Mouse (Mus musculus) liver, adult 2 months (tissue): ENCODE data around the gene Ces4a.

ENCODE experiments used
- CTCF ChIP-seq: fragments of 200-500 bp; IDR thresholded peaks from 2 replicates; pipeline ENCODE4 v1.5.1; 2011; ENCODE audit warnings: low read depth, low read length, control low read depth
- POLR2A ChIP-seq: fragments of 200-500 bp; IDR thresholded peaks from 2 replicates; pipeline ENCODE4 v1.6.1; 2011; ENCODE audit warnings: low read length, control low read depth; ENCODE audit not compliant: insufficient read depth; ENCODE audit errors: extremely low read depth

DNA sequence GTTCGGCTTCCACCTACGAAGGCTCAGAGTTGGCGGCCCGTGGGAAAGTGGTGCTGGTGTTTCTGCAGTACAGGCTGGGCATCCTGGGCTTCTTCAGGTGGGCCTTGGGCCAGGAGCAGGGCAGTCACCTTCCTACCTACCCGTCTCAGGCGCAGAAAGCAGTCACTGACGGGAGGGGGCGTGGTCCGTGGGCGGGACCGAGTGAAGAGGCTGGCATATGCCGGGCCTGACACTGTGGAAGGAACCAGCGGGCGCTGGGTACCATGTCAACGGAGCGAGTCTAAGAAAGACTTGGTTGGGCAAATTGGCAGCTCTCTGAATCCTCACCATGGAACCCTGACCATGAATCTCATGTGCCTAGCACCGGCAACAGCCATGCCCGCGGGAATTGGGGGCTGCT, 10.8 kb downstream of the Ces4a start:
- TF ChIP-seq CTCF, result no peak
- no peak for TF ChIP-seq POLR2A
